Mouse (Mus musculus): ENCODE results near the gene Akap6. TPM values are rescaled to one million over a fixed set of nuclear protein-coding genes. Genes with fewer than 3 reads are reported as not detected.
A peak's percentile ranks its signal among the peaks of the same experiment; 100 is the strongest.

The Akap6 gene
- polyA plus RNA-seq, 1 experiment from 2014 or later: 14.4 TPM

GRCm38 (mm10) chr12:52861922-52862321 is 162.7 kb downstream of the Akap6 start:
- no peak overlapping the region for H3K4me3 ChIP-seq (ENCODE audit: control insufficient read depth in 1 of 2, insufficient read depth in 1 of 2, low read depth in 1 of 2, low read length in 2 of 2)
- no peak overlapping the region for H3K27ac ChIP-seq (replicated peaks in 1 of 2; ENCODE audit: control insufficient read depth in 1 of 2, insufficient read depth in 1 of 2, low read depth in 2 of 2, low read length in 2 of 2)
- no peak overlapping the region for H3K4me2 ChIP-seq (ENCODE audit: low read length)
- H3K27me3 ChIP-seq (ENCODE audit: control insufficient read depth, insufficient read depth, low read length): no peaks in the 10 kb centered on the region
- no peaks in the 10 kb centered on the region for H3K36me3 ChIP-seq (ENCODE audit: control insufficient read depth, insufficient read depth, low read length)
- H3K9ac ChIP-seq (ENCODE audit: low read length): no peak overlapping the region
- H3K4me1 ChIP-seq (ENCODE audit: control insufficient read depth in 2 of 2, insufficient read depth in 2 of 2, low read length in 2 of 2): peaks cover 4 to 17% of the 10 kb centered on the region in 2 experiments; a peak in 3 of 4 replicates
- H3K9me3 ChIP-seq (ENCODE audit: control insufficient read depth, low read length): peaks cover 5% of the 10 kb centered on the region
- WGBS: 88% methylated on average over 3 of the region's 3 CpGs
- ATAC-seq (ENCODE audit: insufficient number of reproducible peaks, insufficient read depth, low FRiP score, low read depth): no peak

- Histone ChIP-seq H3K27me3 (ENCODE audit: control insufficient read depth, insufficient read depth, low read length) (no peaks in the 10 kb centered on the region), H3K36me3 (ENCODE audit: control insufficient read depth, insufficient read depth, low read length) (no peaks in the 10 kb centered on the region), H3K4me2 (ENCODE audit: low read length) (peak overlapping the region; percentile 56), H3K9me3 (ENCODE audit: control insufficient read depth, low read length) (peaks cover 5% of the 10 kb centered on the region), H3K4me3 (ENCODE audit: control insufficient read depth in 1 of 2, insufficient read depth in 1 of 2, low read depth in 1 of 2, low read length in 2 of 2) (peak overlapping the region; percentile 14 to 16; a peak in 3 of 4 replicates), H3K4me1 (ENCODE audit: control insufficient read depth in 2 of 2, insufficient read depth in 2 of 2, low read length in 2 of 2) (peaks cover 9 to 26% of the 10 kb centered on the region in 2 experiments), H3K27ac (replicated peaks in 1 of 2; ENCODE audit: control insufficient read depth in 1 of 2, insufficient read depth in 1 of 2, low read depth in 2 of 2, low read length in 2 of 2) (peak overlapping the region; percentile 83 to 84), H3K9ac (ENCODE audit: low read length) (no peak overlapping the region)
- no peak for ATAC-seq (ENCODE audit: insufficient number of reproducible peaks, insufficient read depth, low FRiP score, low read depth)
- 5% methylated on average over 8 of the region's 8 CpGs for WGBS
Measured at GRCm38 (mm10) chr12:52868000-52868624, 168.9 kb downstream of the Akap6 start.

DNA sequence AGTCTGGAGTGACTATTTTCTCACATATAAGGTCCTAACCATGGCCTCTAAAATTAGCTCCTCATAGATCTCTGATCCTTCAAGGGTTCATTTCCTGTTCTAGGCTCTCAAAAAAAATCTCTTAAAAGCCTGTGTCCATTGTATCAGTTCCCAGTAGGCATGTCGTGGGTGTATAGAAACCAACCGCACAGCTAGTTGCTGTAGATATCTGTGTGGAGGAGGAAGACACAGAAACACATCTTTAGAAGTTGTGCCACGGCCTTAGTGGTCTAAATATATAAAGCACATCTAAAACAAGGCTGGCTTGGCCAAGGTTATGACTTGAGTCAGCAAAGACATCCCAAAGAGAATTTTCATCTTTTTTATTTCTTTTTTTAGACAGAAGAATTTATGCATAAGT is 172.4 kb downstream of the Akap6 start:
- Histone ChIP-seq H3K4me2 (ENCODE audit: low read length) (no peak overlapping the region), H3K9ac (ENCODE audit: low read length) (no peak overlapping the region), H3K4me1 (ENCODE audit: control insufficient read depth in 2 of 2, insufficient read depth in 2 of 2, low read length in 2 of 2) (peaks cover 16 to 50% of the 10 kb centered on the region in 2 experiments), H3K27ac (replicated peaks in 1 of 2; ENCODE audit: control insufficient read depth in 1 of 2, insufficient read depth in 1 of 2, low read depth in 2 of 2, low read length in 2 of 2) (no peak overlapping the region), H3K4me3 (ENCODE audit: control insufficient read depth in 1 of 2, insufficient read depth in 1 of 2, low read depth in 1 of 2, low read length in 2 of 2) (no peak overlapping the region), H3K27me3 (ENCODE audit: control insufficient read depth, insufficient read depth, low read length) (no peaks in the 10 kb centered on the region), H3K9me3 (ENCODE audit: control insufficient read depth, low read length) (no peaks in the 10 kb centered on the region; the same call in 1 of the 2 replicates), H3K36me3 (ENCODE audit: control insufficient read depth, insufficient read depth, low read length) (no peaks in the 10 kb centered on the region)
- no peak for ATAC-seq (ENCODE audit: insufficient number of reproducible peaks, insufficient read depth, low FRiP score, low read depth)
- 49% methylated on average over 3 of the region's 3 CpGs for WGBS

DNA sequence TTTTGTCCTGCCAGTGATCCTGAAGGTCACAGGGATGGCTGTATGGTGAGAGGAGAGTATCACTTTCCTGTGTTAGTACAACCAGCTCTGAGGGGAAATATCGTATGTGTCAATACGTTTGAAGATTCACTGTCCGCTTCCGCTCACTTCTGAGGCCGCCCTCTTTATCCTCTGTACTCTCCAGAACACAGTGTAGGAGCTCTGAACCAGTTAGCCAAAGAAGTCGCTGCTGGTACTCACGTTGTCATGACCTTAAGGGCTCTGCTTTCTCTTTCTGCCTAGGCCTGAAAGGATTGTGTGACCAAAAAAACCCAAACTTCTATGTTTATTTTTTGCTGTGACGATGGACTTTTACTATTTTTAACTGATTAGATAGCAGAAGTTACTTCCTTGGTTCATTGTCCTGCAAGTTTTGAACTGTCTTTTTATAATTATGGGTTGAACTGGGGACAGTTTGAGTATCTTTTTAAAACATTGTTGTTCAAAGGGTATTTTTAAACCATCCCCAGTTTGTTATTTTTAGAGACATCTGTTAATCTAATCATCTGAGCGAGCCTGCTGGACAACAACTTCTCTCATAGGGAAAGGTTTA is 175.2 kb downstream of the Akap6 start:
- Histone ChIP-seq H3K27ac (replicated peaks in 1 of 2; ENCODE audit: control insufficient read depth in 1 of 2, insufficient read depth in 1 of 2, low read depth in 2 of 2, low read length in 2 of 2) (peak overlapping the region; percentile 25 to 54), H3K36me3 (ENCODE audit: control insufficient read depth, insufficient read depth, low read length) (no peaks in the 10 kb centered on the region), H3K4me3 (ENCODE audit: control insufficient read depth in 1 of 2, insufficient read depth in 1 of 2, low read depth in 1 of 2, low read length in 2 of 2) (no peak overlapping the region), H3K4me1 (ENCODE audit: control insufficient read depth in 2 of 2, insufficient read depth in 2 of 2, low read length in 2 of 2) (peaks cover 21 to 53% of the 10 kb centered on the region in 2 experiments), H3K9ac (ENCODE audit: low read length) (peak overlapping the region; percentile 13; the same call in 1 of the 2 replicates), H3K4me2 (ENCODE audit: low read length) (peak overlapping the region; percentile 32; the same call in 1 of the 2 replicates), H3K9me3 (ENCODE audit: control insufficient read depth, low read length) (no peaks in the 10 kb centered on the region), H3K27me3 (ENCODE audit: control insufficient read depth, insufficient read depth, low read length) (no peaks in the 10 kb centered on the region)
- ATAC-seq (ENCODE audit: insufficient number of reproducible peaks, insufficient read depth, low FRiP score, low read depth): no peak
- 24% methylated on average over 9 of the region's 9 CpGs for WGBS

GRCm38 (mm10) chr12:52876065-52876464 is 176.9 kb downstream of the Akap6 start:
- Histone ChIP-seq H3K27ac (replicated peaks in 1 of 2; ENCODE audit: control insufficient read depth in 1 of 2, insufficient read depth in 1 of 2, low read depth in 2 of 2, low read length in 2 of 2) (peak overlapping the region; percentile 62 to 93; a peak in 2 of 4 replicates), H3K27me3 (ENCODE audit: control insufficient read depth, insufficient read depth, low read length) (no peaks in the 10 kb centered on the region), H3K9me3 (ENCODE audit: control insufficient read depth, low read length) (no peaks in the 10 kb centered on the region), H3K4me2 (ENCODE audit: low read length) (no peak overlapping the region), H3K4me1 (ENCODE audit: control insufficient read depth in 2 of 2, insufficient read depth in 2 of 2, low read length in 2 of 2) (peaks cover 27 to 58% of the 10 kb centered on the region in 2 experiments), H3K9ac (ENCODE audit: low read length) (no peak overlapping the region), H3K36me3 (ENCODE audit: control insufficient read depth, insufficient read depth, low read length) (peaks cover 6% of the 10 kb centered on the region), H3K4me3 (ENCODE audit: control insufficient read depth in 1 of 2, insufficient read depth in 1 of 2, low read depth in 1 of 2, low read length in 2 of 2) (no peak overlapping the region)
- 70% methylated on average over 4 of the region's 4 CpGs for WGBS
- ATAC-seq (ENCODE audit: insufficient number of reproducible peaks, insufficient read depth, low FRiP score, low read depth): no peak

GRCm38 (mm10) chr12:52876978-52877769 is 178.0 kb downstream of the Akap6 start:
- H3K9ac ChIP-seq (ENCODE audit: low read length): peak overlapping the region; percentile 56
- H3K4me3 ChIP-seq (ENCODE audit: control insufficient read depth in 1 of 2, insufficient read depth in 1 of 2, low read depth in 1 of 2, low read length in 2 of 2): no peak overlapping the region
- H3K9me3 ChIP-seq (ENCODE audit: control insufficient read depth, low read length): no peaks in the 10 kb centered on the region
- peaks cover 27 to 58% of the 10 kb centered on the region in 2 experiments for H3K4me1 ChIP-seq (ENCODE audit: control insufficient read depth in 2 of 2, insufficient read depth in 2 of 2, low read length in 2 of 2)
- H3K27ac ChIP-seq (replicated peaks in 1 of 2; ENCODE audit: control insufficient read depth in 1 of 2, insufficient read depth in 1 of 2, low read depth in 2 of 2, low read length in 2 of 2): peak overlapping the region; percentile 55 to 93
- ATAC-seq (ENCODE audit: insufficient number of reproducible peaks, insufficient read depth, low FRiP score, low read depth): peak; percentile 83
- H3K27me3 ChIP-seq (ENCODE audit: control insufficient read depth, insufficient read depth, low read length): no peaks in the 10 kb centered on the region
- 41% methylated on average over 8 of the region's 8 CpGs for WGBS
- peak overlapping the region; percentile 52 for H3K4me2 ChIP-seq (ENCODE audit: low read length)
- H3K36me3 ChIP-seq (ENCODE audit: control insufficient read depth, insufficient read depth, low read length): peaks cover 14% of the 10 kb centered on the region

GRCm38 (mm10) chr12:52879324-52879723 is 180.1 kb downstream of the Akap6 start:
- ATAC-seq (ENCODE audit: insufficient number of reproducible peaks, insufficient read depth, low FRiP score, low read depth): peak; percentile 66
- Histone ChIP-seq H3K36me3 (ENCODE audit: control insufficient read depth, insufficient read depth, low read length) (peaks cover 14% of the 10 kb centered on the region), H3K27ac (replicated peaks in 1 of 2; ENCODE audit: control insufficient read depth in 1 of 2, insufficient read depth in 1 of 2, low read depth in 2 of 2, low read length in 2 of 2) (peak overlapping the region; percentile 69 to 93), H3K4me1 (ENCODE audit: control insufficient read depth in 2 of 2, insufficient read depth in 2 of 2, low read length in 2 of 2) (peaks cover 24 to 51% of the 10 kb centered on the region in 2 experiments), H3K9ac (ENCODE audit: low read length) (no peak overlapping the region), H3K9me3 (ENCODE audit: control insufficient read depth, low read length) (no peaks in the 10 kb centered on the region), H3K4me3 (ENCODE audit: control insufficient read depth in 1 of 2, insufficient read depth in 1 of 2, low read depth in 1 of 2, low read length in 2 of 2) (no peak overlapping the region), H3K27me3 (ENCODE audit: control insufficient read depth, insufficient read depth, low read length) (no peaks in the 10 kb centered on the region), H3K4me2 (ENCODE audit: low read length) (peak overlapping the region; percentile 20)
- WGBS: 12% methylated on average over 8 of the region's 8 CpGs
